Mouse (Mus musculus): ENCODE results near the gene Dnah7b.
"Not testable (repeated sequence)": the region's sequence is repeated elsewhere in the genome, so short reads cannot be mapped to it uniquely, and the experiment has no call there.

Dnah7b gene

DNA sequence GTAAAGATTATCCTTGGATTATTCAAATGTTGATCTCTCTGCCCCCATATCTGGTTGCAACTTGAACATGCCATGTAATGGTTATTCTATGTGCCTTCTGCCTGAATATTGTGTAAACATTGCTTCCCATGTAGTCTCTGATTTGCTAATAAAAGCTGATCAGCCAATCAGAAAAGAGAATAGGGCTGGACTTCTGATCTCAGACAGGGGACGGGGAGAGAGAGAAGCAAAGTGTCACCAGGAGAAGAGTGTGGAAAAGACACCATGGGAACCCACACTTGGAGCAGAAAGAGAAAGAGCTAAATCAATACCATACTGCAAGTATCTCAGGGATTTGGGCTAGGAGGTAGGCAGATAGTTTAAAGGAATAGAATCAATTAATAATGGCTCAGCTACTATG is at the start of gene Dnah7b:
Dnah7b (plus strand) TSS at position 301 of the 400 bp plus-strand sequence.
- DNase-seq (ENCODE audit: low spot score), result no peak

DNA sequence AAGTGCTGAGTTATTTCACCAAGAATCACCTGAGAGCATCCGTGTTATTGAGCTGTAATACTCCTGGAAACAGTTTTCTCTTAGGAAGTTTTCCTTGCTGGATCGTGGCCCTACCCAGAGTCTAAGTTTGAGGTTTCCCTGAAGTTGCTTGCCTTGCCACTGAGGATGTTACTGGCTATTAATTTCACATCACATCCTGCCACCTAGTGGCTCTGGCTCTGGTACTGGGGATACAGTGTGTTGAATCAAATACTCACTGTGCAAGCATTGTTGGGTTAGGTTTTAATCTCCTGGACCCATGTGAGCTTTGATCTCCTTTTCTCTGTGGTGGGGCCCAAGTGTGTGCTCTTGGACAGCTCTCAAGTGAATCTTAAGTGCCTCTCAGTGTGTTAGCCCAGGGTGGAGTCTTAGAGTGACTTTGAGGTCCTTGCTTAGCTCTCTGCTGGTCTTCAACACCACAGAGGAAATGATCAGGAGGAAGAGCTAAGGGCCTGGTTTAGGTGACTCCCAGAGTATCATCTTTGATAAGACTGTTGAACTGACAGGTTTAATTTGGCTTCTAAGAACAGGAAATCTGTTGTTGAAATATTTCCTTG is 47.6 kb upstream of the Dnah7b start:
- DNase-seq (ENCODE audit: low spot score), result peak; percentile 22

DNA sequence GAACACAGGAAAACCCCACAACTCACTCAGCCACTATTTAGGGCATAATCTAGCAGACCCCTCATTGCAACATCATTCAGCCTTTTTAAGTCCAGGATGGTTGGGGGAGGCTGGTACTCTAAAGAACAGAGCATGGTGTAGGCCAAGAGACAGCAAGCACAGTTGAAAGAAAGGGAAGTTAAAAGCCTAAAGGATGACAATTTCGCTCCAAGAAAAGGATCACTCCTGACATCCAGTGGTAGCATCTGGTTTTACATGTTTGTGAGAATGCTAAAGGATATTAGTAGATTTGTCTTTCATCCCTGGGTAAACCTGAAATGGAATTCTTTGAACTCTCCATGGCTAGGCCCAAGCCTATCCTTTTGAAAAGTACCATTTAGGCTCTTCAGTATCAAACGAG is 43.9 kb upstream of the Dnah7b start:
- DNase-seq (ENCODE audit: low spot score), result peak; percentile 37

DNA sequence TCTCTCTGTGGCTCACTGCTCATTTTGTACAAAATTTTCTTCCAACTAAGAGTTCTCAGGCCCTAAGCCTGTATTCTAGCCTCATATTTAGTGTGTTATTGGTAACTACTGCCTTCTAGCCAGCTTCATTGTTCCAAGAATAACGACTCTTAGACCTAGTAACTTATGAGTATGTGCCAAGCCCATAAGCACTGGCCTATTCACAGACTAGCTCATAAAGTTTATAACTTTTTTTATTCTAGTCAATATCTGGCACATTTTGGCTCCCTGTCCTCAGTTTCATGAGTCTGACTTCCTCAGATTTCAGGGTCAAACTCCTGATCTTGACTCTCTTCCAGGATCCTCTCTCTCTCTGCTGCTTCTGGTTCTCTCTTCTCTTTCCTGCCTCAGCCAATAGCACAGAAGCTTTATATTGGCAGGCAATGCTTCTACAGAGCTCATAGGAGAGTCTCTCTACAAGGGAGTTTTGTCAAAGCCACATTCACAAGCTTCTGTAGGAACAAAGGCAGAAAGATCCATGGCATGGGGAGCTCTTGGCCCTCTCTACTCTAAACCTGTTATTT is 34.0 kb upstream of the Dnah7b start:
- DNase-seq (ENCODE audit: low spot score), result no peak

DNA sequence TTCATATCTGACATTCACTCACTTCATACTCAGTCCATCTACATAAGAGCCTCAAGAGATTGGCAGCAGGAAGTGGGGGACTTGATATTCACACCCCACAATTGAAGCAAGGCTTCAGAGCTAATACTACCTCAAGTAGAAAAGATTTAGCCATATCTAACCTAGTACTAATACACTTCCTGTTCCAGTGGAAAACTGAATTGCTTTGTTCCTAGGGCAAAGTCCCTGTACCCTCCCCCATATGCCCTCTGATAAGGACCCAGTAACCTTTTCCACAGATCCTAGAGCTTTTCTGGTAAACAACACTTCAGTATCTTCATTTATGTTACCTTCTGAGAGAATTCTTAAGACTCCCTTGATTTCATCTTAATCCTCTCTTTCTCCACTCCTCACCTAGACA is 17.9 kb upstream of the Dnah7b start:
- no peak for DNase-seq (ENCODE audit: low spot score)

DNA sequence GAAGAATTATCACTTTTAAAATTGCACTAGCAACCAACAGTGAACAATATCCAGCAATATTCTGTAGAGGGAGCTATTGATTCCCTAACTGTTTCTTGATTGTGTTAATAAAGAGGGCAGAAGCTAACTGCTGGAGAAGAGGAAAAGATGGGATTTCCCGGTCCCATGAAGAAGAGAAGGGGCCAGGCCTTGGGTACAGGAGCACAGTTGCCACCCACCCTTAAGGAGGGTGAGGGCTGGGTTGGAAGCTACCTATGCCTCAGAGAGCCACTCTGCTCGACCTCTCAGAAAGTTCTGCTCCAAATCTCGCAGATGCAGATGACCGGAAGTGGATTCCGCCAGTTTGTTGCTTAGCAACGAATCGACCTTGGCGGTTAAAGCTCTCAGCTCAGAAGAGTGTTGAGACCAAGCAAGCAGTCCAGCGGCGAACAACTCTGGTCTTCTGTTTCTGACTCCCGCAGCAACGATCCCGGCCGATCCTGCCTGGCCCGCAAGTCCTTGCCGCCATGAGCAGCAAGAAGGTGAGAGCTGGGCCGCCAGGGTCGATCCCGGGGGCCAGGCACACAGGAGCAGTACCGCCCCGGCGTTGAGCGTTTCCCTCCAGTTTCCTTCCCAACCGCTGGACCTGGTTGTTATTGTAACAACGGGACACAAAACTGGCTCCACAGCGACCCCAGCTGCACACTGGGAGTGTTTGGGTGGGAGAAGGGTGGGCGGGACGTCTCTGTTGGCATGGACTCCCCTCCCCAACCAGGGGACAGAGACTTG is 553 bp downstream of the Dnah7b start:
- DNase-seq (ENCODE audit: low spot score), result peak; percentile 61

DNA sequence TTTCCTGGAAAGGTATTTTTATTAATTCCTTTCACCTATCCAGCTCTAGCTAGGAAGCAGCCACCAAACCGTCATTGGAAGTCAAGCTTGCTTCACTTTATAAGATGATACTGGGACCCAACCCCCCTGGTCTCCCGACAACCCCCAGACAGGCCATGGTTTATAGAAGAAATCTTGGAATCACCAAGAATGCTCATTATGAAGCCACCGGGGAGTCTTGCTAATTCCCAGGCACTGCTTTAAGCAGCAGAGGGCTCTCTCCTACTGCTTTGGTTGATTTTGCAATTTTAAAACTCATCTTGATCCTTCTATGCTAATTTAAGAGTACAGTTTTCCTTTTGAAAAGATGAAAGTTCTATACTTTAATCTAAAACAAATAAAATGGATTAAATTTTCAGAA is 2.7 kb downstream of the Dnah7b start:
- DNase-seq (ENCODE audit: low spot score), result not testable (repeated sequence)

DNA sequence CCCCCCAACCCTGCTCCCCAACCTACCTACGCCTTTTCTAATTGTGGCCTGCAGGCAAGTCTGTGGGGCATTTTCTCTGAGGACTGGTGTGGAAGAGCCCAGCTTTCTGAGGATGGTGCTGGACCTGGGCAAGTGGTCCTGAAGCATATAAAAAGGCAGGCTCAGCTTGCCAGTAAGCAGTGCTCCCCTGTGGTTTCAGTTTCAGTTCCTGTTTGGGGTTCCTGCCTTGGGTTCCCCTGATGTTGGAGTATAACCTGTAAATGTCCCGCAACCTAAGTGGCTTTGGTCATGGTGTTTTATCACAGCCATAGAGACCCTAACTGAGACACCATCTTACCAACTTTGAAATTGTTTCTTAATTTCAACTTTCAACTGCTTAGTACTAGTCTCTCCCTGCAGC is 11.8 kb downstream of the Dnah7b start:
- DNase-seq (ENCODE audit: low spot score), result no peak

DNA sequence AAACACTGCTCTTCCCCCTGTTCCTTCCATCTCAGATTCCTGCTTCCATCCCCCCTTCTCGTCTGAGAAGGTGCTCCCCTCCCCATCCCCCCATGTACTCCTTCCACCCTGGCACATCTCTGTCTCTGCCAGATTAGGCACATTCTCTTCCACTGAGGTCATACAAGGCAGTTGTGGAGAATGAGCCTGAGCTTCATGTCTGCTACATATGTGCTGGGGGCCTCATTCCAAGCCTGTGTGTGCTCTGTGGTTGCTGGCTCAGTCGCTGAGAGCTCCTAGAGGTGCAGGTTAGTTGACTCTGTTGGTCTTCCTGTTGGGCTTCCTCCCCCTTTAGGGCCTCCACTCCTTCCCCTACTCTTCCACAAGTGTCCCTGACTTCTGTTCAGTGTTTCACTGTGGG is 34.4 kb downstream of the Dnah7b start:
- no peak for DNase-seq (ENCODE audit: low spot score)

DNA sequence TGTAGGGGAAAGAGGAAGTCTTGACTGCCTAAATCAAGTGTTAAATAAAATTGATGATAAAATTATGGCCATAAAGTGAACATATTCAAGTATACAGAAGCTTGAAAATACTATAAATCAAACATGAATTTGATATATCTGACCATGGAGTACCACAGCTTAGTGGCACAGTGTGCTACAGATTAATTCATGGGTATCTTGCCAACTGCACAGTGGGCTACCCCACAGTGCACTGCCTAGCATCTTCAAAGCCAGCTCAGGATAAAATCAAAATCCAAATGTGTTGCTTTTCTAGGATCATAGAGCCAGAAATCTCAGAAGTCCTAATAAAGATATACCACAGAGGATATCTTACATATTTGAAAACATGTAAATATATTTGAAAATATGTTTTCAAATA is 46.5 kb downstream of the Dnah7b start:
- not testable (repeated sequence) for DNase-seq (ENCODE audit: low spot score)

DNA sequence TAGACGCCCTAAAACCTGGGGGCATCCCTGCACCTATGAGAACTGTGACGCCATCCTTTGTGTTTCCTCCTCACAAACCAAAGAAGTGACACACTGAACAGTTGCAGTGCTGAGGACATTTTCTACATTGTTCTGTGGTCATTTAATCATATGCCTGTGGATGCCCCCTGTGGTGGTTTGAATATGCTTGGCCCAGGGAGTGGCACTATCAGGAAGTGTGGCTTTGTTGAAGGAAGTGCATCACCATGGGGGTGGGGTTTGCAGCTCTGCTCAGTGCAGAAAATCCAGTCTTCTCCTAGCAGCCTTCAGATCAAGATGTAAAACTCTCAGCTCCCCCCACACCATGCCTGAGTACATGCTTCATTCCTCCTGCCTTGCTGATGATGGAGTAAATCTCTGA is 51.1 kb downstream of the Dnah7b start:
- DNase-seq (ENCODE audit: low spot score), result not testable (repeated sequence)

DNA sequence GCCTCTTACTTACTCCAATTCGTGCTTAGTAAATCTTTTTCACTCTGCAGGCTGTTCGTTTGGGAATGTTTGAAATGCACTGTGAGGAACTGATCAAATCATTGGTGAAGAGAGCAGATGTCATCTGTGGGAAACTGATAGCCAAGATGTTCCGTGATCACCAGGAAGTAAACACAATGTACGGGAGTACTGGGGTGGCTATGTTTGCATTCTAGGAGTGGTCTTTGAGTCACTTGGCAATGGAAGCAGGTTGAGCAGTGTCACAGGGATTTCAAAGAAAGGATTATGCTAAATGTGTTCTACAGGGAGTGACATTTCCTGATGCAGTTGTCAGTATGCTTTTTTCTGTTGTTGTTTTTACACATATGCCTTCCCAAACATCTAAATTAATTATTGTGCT is 61.9 kb downstream of the Dnah7b start:
- no peak for DNase-seq (ENCODE audit: low spot score)

DNA sequence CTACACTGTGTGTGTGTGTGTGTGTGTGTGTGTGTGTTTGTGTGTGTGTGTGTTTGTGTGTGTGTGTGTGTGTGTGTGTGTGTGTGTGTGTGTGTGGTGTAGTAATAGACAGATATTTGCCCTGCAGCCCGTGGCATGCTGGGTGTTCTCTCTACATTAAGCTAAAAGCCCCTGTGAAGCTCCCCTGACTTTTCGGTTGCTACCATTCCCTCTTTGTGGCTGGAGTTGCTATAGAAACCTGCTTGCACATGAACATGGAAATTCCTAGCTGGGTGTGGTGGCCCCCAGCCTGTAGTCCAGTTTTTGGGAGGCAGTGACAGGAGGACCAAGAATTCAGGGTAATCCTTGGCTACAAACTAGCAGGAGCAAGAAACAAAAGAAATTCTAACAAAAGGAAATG is 130.7 kb downstream of the Dnah7b start:
- DNase-seq (ENCODE audit: low spot score), result not testable (repeated sequence)

DNA sequence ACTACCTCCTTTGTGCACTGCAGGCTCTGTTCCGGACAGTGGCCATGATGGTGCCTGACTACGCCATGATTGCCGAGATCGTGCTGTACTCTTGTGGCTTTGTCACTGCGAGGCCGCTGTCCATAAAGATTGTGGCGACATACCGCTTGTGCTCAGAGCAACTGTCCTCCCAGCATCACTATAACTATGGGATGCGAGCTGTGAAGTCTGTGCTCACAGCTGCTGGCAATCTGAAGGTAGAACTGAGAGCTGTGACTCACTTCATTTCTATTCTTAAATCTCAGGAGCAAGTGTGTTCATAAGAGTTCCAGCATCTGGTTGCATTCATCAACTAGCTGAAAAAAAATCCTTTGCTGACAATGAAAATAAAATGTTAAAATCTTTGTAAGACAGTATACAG is 135.1 kb downstream of the Dnah7b start:
- DNase-seq (ENCODE audit: low spot score), result not testable (repeated sequence)

DNA sequence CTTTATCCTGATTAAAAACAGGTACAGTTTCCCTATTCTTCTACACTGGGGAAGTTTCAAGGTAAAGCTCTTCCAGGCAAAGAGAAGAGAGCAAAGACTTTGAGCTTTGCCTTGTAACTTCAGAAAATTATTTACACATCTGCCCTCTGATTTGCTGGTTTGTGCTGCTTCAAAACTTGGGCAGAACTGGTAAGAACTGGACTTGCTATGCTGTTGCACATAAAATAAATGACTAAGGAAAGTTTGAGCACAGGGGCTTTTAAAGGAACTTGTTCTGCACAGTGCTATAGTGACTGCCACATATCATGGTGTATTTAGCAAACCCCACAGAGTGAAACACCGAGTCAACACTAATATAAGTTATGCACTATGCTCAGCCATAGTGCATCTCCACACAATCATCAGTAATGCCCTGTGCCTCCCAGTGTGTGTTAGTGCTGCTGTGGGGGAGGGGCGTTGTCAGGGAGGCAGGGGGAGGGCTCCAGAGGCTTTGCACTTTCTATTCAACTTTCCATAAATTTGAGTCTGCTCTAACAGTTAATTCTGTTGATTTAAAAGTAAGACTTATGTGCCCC is 144.0 kb downstream of the Dnah7b start:
- DNase-seq (ENCODE audit: low spot score), result not testable (repeated sequence)

DNA sequence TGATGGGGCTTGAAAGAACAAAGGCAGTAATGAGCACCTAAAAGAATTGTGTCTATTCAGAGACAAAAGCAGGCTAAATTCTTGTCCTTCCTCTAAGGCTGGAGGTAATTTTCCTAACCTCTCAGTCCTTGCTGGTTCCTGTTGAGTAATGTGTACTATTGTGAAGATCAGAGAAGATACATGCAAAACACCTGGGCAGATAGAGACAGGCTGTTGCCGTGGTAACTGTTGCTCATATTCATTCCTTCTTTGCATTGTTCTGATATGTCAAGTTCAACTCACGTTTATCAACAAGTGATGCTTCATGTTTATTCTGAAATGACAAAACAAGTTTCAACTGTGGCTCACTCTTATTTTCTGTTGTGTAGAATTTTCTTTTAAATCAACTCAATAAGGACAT is 156.6 kb downstream of the Dnah7b start:
- not testable (repeated sequence) for DNase-seq (ENCODE audit: low spot score)

DNA sequence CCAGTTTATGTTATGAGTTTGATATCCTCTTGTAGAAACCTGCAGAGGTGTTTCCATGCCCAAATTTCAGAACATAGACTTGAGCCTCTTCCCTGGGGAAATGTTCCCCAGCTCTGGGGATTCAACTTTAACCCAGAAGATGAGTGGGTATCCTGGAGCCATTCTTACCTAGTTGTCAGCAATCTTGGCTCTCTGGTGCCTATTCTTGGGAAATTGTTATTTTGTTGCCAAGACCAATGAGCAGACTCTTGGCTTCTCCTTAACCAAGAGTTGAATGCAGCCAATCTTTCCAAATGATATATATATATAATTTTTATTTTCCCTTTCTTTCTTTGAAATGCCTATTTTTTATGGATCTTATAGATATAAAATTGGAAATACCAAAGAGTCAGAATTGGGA is 160.0 kb downstream of the Dnah7b start:
- not testable (repeated sequence) for DNase-seq (ENCODE audit: low spot score)

DNA sequence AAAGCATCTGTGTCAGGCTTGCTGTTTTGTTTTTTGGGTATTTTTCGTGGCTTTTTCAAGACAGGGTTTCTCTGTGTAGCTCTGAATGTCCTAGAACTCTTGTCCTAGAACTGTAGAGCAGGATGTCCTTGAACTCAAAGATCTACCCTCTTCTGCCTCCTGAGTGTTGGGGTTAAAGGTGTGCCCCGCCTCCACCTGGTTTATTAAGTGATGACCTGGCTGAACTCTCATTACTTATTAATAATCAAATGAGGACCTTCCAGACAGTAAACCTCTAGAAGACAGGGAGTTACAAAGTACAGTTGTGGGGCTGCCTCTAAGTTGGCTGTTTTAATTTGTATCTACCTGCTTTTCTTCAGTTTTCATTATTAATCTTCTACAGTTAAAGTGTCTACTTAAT is 202.7 kb downstream of the Dnah7b start:
- DNase-seq (ENCODE audit: low spot score), result not testable (repeated sequence)

DNA sequence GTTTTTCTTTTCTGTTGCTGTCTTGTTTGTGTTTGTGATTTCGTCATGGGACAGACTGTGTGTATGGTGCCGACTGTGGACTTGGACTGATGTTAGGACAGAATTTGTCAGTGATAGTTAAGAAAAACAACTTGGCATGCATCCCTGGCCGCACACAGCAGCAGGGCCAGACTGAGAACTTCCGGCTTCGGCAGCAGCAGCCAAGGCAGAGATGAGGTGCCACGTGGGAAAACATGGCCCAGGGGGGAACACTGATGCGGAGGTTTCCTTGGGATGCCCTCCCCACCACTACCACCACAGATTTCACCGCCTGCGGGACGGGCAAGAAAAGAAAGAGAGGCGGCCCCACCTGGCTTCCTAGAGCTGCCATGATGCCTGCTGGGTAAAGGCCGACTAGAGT is 205.8 kb downstream of the Dnah7b start:
- no peak for DNase-seq (ENCODE audit: low spot score)

DNA sequence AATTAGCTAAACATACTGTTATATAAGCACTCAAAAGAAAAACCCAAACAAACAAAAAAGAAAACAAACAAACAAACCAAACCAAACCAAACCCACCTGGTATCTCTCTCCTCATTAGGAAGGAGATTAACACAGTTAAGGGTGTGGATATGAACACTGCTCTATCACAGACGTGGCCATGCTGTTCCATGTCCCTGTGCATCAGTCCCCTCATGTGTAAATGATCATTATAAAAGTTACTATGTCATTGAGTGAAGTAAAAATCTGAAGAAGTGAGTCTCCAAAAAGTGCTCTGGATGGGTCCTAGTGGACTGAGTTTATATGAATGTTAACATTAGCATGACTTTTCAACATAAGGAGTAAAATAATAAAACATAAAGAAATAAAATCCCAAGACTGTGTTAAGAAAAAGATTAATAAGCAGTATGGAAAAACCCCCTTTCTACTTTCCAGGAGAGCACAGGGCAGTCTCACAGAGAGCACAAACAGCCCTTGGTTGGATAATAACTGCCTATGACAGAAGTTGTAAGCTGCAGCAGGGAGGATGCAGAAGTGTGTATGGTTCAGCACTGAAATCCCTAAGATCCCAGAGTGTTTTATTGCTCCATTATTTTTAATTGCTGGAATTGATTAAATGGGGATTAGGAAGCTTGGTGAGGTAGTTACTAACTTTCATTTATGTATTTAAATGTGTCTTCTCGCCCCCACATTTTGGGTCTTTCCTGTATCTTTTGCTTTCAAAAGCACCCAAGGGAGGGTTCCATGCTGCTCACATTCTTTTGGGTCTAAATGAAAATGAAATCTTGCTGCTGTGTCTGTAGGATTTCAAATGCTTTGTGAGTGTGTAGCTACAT is 212.2 kb downstream of the Dnah7b start:
- DNase-seq (ENCODE audit: low spot score), result not testable (repeated sequence)

DNA sequence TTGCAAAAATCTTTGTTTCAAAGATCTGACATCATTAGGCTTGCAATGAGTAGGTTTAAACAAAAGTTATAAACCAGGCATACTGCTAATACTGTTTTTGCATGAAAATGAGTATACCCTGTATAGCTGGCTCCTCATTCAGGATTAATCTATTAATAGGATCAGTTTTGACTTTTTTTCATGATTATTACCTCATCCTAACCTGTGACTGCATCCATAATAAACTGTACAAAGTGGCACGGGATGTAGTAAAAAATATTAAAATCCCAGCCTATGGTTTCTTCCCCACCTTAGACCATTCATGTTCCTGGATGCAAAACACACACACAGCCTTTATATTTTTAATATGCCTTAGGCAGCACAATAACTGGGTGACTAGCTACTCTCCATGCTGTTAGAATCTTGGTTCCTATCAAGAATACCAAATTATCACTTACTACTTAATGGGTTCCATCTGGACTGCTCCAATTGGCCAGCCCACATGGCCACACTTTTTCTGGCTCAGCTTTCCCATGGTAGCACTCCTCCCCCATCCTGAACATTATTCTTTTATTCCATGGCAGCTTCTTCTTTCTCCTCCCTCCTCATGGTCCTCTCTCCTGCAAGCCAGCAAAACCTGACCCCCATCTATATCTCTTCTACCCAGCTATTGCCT is 212.9 kb downstream of the Dnah7b start:
- DNase-seq (ENCODE audit: low spot score), result not testable (repeated sequence)

DNA sequence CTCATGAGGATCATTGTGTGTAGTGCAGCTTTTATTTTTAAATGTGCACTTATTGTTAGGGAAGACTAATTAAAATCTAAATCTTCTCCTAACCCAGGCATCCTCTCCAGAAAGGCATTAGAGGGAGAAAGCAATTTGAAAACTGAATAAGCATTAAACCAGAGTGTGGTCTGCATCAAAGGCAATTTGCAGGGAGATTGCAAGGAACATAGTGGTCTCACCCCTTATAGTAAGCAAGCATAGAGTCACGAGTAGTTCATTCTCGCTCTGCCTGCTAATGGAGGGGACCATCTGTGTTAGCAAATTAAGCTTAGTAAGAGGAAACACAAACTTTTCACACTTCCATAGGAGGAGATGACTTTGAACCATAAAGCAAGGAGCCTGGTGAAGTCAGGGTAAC is 228.3 kb downstream of the Dnah7b start:
- DNase-seq (ENCODE audit: low spot score), result not testable (repeated sequence)

Measured in ovary, postnatal 14 days (tissue).